Mouse (Mus musculus) midbrain, embryonic 11.5 days (tissue): ENCODE measurements around the gene Ovca2. TPM values are rescaled to one million over a fixed set of nuclear protein-coding genes. Genes with fewer than 3 reads are reported as not detected.

Source experiments
- ATAC-seq: fragments of 200-750 bp; cut with Nextera tagmentation; 2 replicates; pipeline ENCODE4 v1.8.0; 2017; ENCODE audit warnings: moderate TSS enrichment, moderate library complexity; ENCODE audit not compliant: low FRiP score
- DNase-seq: peaks from one replicate; pipeline ENCODE4 v3.0.0; 2015; ENCODE audit warnings: low spot score; ENCODE audit errors: missing footprints
- H3K27ac ChIP-seq: fragments of 300-500 bp; sonication (generic); 2 replicates; pipeline ENCODE4 v1.5.1; 2014; ENCODE audit warnings: low read depth, low read length
- H3K27me3 ChIP-seq: fragments of 300-500 bp; sonication (generic); 2 replicates; pipeline ENCODE4 v1.6.1; 2014; ENCODE audit warnings: mild to moderate bottlenecking, low read length, moderate library complexity, mixed read lengths; ENCODE audit not compliant: control insufficient read depth, insufficient read depth
- H3K36me3 ChIP-seq: fragments of 300-500 bp; sonication (generic); 2 replicates; pipeline ENCODE4 v1.6.1; 2014; ENCODE audit warnings: mild to moderate bottlenecking, low read length, moderate library complexity, mixed read lengths; ENCODE audit not compliant: control insufficient read depth, insufficient read depth
- H3K4me1 ChIP-seq: fragments of 300-500 bp; sonication (generic); 2 replicates; pipeline ENCODE4 v1.6.1; 2014; ENCODE audit warnings: low read length; ENCODE audit not compliant: control insufficient read depth, insufficient read depth
- H3K4me2 ChIP-seq: fragments of 300-500 bp; sonication (generic); 2 replicates; pipeline ENCODE4 v1.6.1; 2014; ENCODE audit warnings: mild to moderate bottlenecking, moderate library complexity
- H3K4me3 ChIP-seq: fragments of 300-500 bp; sonication (generic); 2 replicates; pipeline ENCODE4 v1.5.1; 2014; ENCODE audit warnings: low read depth, low read length
- H3K9ac ChIP-seq: fragments of 300-500 bp; sonication (generic); 2 replicates; pipeline ENCODE4 v1.6.1; 2014; ENCODE audit warnings: low read length
- H3K9me3 ChIP-seq: fragments of 300-500 bp; sonication (generic); 2 replicates; pipeline ENCODE4 v1.6.1; 2016; ENCODE audit warnings: low read length; ENCODE audit not compliant: control insufficient read depth
- WGBS: fragments of 180-500 bp; shearing (Covaris S2); extraction: QIAGEN DNeasy Blood & Tissue Kit; methylation state at CpG from one replicate; pipeline ENCODE4 v1.1.7; 2014; 5-methylcytosine and 5-hydroxymethylcytosine counted together
- polyA plus RNA-seq: library from polyadenylated mRNA; unstranded; fragments of >200 nt; fragmentation: Nextera tagmentation; extraction: Ambion mirVana; gene quantifications from 2 replicates; pipeline ENCODE4 v1.2.1, GENCODE M21; 2014

Gene Ovca2
- polyA plus RNA-seq, 1 experiment from 2014 or later = 29.8 TPM

DNA sequence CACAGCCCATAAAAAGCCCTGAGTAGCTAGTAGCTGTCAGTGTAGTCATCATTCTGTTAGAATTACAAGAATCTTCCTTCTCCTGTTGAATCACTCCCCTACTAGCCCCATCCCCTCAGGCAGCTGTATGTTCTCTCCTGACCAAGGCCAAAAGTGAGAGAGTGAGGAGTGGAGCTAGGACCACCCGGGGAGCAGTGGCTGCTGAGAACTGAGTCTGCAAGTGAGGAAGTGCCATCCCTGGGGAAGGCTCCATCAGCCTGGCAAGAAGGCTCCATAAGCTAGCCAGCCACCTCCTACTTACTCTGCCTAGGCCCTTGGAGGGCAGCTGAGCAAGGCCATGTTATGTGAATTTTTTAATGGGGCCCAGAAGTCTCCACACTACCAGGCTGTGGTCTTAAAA lies 36.7 kb downstream of the Ovca2 start:
- no peak overlapping the region for H3K4me2 ChIP-seq
- no peak overlapping the region for H3K4me3 ChIP-seq
- ATAC-seq (no peak), DNase-seq (no peak)
- no peaks in the 10 kb centered on the region for H3K27me3 ChIP-seq
- no peaks in the 10 kb centered on the region for H3K4me1 ChIP-seq
- no peak overlapping the region for H3K27ac ChIP-seq
- WGBS = 74% methylated on average over 1 of the region's 1 CpGs
- no peak overlapping the region for H3K9ac ChIP-seq
- H3K36me3 ChIP-seq = 0 out of 2 replicates have a peak, but pooled peaks cover 2% of the 10 kb centered on the region
- H3K9me3 ChIP-seq = no peaks in the 10 kb centered on the region

DNA sequence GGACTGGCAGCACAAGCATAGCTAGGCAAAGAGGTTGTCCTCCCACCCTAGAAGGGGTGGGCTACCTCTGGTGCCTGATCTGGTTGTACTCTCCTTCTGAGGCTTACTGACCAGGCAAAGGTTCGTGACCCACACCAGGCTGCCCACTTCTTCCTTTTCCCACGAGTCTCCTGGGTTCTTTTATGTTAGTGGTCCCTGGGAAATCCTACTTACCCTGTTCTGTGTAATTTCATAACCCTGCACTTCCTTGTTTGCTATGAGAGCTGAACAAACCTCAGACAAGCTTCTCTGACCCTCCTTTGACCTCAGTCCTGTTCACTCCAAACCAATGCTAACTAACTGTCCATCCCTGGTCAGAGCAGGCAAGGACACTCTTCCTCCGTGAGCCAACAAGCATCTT lies 37.6 kb downstream of the Ovca2 start:
- ATAC-seq = no peak
- no peak for DNase-seq
- no peak overlapping the region for H3K9ac ChIP-seq
- H3K9me3 ChIP-seq = no peaks in the 10 kb centered on the region
- H3K4me1 ChIP-seq = no peaks in the 10 kb centered on the region
- H3K4me3 ChIP-seq = no peak overlapping the region
- H3K36me3 ChIP-seq = 0 out of 2 replicates have a peak, but pooled peaks cover 2% of the 10 kb centered on the region
- no peak overlapping the region for H3K27ac ChIP-seq
- H3K4me2 ChIP-seq = no peak overlapping the region
- H3K27me3 ChIP-seq = no peaks in the 10 kb centered on the region
- WGBS = 75% methylated on average over 3 of the region's 3 CpGs

DNA sequence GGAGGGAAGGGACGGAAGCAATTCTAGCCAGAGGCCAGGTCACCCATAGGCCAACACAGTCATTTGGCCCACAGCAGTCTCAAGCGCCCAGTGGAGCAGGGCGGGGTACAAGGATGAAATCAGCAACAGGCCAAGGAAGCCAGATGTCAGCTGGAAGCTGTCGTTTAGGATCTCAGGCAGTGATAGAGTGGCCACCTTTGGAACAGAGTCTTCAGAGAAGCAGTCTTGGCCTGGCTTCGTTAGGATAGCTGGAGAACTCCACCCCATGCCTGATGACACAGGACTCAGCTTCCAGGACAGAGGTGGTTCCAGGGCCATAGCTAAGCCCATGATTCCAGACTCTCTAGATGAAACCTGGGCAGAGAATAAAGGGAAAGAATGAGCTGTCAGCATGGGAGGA lies 38.2 kb downstream of the Ovca2 start:
- Histone ChIP-seq H3K4me3 (no peak overlapping the region), H3K9ac (no peak overlapping the region), H3K9me3 (no peaks in the 10 kb centered on the region), H3K4me1 (no peaks in the 10 kb centered on the region), H3K36me3 (0 out of 2 replicates have a peak, but pooled peaks cover 2% of the 10 kb centered on the region), H3K27ac (no peak overlapping the region), H3K4me2 (no peak overlapping the region), H3K27me3 (no peaks in the 10 kb centered on the region)
- DNase-seq = no peak
- ATAC-seq = no peak
- 85% methylated on average over 5 of the region's 5 CpGs for WGBS

DNA sequence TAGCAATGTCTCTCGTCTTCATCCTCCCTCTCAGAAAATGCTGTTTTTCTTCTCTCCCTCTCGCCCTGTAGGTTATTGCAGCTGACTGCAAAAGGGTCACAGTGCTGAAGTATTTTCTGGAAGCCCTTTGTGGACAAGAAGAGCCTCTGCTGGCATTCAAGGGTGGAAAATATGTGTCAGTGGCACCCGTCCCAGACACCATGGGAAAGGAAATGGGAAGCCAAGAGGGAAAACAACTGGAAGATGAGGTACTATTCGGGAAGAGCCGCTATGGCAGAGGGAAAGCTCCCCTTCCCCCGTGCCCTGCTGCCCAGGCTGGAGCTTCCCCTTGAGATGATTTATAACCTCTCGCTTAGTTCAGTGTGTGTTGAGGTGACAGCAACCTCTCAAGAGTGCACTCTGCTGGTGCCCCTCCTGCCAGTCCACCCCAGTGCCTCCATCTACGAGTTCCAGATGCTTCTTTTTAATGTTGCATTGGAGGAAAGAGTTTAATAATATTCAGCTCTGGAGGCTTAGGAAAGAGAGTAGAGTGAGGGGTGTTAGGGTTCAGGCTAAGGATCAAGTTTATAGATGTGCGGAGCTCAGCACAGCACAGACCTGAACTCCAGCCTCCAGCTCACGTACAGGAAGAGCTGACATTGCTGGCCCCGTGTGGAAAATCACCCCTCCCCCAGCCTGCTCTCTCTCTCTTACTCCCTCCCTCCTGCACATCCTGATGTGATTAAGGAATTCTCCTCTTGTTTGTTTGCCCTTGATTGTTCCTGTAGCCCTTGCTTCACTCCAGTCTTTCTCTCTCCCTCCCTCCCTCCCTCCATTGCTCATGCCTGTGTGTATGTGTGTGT lies 39.3 kb downstream of the Ovca2 start:
- ATAC-seq = no peak
- 64% methylated on average over 11 of the region's 11 CpGs for WGBS

DNA sequence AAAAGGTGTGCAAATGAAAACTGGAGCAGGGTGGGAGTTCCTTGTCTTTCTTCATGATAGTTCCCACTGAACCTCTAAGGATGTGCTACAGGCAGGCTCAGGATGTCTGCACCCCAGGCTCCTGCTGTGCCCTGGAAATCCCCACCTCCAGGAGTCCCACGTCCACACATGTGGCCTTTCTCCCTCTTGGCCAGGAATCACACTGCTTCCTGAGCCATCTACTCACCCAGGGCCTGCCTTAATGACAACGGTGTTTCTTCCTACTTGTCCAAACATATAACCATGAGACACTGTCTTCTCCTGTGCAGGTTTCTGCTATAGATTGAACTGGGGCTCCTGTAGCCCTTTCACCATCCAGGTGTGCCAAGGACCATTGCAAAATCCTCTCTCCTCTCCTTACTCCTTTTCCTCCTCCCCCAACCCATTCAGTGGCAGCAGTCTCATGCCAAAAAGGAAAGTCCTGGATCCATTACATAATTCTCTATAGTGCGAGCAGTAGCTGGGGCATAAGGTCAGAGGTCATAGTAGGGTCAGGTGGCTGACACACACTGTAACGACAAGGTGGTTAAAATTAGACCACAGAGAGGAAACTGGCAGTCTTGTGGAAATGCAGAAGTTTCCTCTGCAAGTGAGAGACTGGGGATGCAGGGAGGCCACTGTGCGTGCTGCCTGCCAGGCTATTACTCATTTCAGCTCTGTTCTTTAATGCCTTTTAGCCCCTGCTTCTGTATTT lies 41.8 kb downstream of the Ovca2 start:
- Histone ChIP-seq H3K9ac (no peak overlapping the region), H3K27ac (no peak overlapping the region), H3K4me1 (no peaks in the 10 kb centered on the region), H3K4me2 (no peak overlapping the region), H3K27me3 (no peaks in the 10 kb centered on the region), H3K9me3 (no peaks in the 10 kb centered on the region), H3K36me3 (0 out of 2 replicates have a peak, but pooled peaks cover 2% of the 10 kb centered on the region), H3K4me3 (no peak overlapping the region)
- no peak for ATAC-seq
- DNase-seq = no peak
- 71% methylated on average over 5 of the region's 5 CpGs for WGBS

More for the DNA sequence above, 39.3 kb downstream of the Ovca2 start:
- Histone ChIP-seq H3K27ac (no peak overlapping the region), H3K27me3 (no peaks in the 10 kb centered on the region), H3K4me2 (no peak overlapping the region), H3K36me3 (0 out of 2 replicates have a peak, but pooled peaks cover 2% of the 10 kb centered on the region), H3K9me3 (no peaks in the 10 kb centered on the region), H3K4me1 (no peaks in the 10 kb centered on the region), H3K9ac (no peak overlapping the region), H3K4me3 (no peak overlapping the region)
- DNase-seq = no peak

DNA sequence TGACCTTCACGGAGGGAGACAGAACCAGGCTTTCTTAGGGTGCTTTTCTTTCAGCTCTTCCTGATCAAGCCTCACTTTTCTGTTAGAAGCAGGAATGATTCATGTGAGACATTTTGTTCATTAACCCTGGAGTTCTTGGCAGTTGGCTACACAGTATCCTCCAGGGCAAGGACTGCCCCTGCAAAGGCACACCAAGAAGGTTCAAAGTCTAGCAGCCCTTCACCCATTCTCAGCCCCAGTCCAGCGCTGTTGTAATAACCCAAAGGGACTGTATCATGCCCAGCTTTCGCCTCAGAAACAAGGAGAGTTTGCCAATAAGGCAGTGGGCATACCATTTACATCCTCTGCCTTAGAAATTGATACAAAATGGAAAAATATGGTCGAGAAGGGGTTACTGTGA lies 43.3 kb downstream of the Ovca2 start:
- Histone ChIP-seq H3K36me3 (no peaks in the 10 kb centered on the region), H3K27ac (no peak overlapping the region), H3K4me3 (no peak overlapping the region), H3K4me2 (no peak overlapping the region), H3K4me1 (no peaks in the 10 kb centered on the region), H3K27me3 (no peaks in the 10 kb centered on the region), H3K9ac (no peak overlapping the region), H3K9me3 (no peaks in the 10 kb centered on the region)
- WGBS = 90% methylated on average over 4 of the region's 4 CpGs
- ATAC-seq (no peak), DNase-seq (no peak)

DNA sequence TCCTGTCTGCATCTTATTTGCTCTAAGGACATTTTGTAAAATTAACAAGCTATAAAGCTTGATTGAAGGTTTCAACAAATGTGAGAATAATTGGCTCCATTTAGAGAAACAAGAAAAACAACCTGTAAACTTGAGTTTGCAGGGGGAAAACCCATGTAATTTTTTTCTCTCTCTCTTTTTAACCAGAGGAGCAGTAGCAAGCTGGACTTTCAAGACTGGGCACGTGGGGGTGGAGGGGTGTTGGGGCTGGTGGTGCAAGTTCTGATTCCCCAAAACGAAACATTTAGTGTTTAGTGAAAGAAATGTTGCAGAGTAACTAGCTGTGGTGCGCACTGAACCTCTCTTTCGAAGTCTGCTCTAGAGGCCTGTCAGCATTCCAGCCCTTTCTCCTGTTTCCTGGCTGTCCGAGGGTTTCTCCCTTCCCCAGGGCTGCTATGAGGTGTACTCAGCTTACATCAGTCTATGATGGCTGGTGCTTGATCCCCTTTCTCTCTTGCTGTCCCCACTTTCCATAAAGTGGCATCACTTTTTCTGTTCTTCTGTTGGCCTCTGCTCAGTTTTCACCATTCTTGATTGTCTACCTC lies 44.1 kb downstream of the Ovca2 start:
- H3K4me1 ChIP-seq = no peaks in the 10 kb centered on the region
- ATAC-seq = no peak
- DNase-seq = peak; percentile 2

DNA sequence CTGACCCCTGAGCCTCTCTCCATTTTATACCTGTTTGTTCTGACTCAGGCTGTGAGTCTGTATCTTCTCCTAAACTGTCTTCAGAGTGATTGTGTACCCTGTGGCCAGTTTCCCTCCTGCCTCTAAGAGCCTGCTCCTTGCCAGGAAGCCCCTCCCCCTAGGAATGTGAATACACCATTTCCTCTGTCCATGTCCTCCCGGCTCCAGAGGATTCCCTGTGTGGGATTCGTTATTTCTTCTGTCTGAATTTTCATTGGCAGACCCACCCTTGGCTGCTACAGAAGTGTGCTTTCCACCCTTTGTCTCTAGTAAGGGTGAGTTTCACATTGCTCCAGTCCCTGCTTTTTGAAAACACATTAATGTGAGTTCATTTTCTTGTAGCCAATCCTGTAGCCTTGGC lies 44.7 kb downstream of the Ovca2 start:
- Histone ChIP-seq H3K27me3 (no peaks in the 10 kb centered on the region), H3K4me3 (no peak overlapping the region), H3K4me1 (no peaks in the 10 kb centered on the region), H3K9me3 (no peaks in the 10 kb centered on the region), H3K36me3 (no peaks in the 10 kb centered on the region), H3K27ac (no peak overlapping the region), H3K4me2 (no peak overlapping the region), H3K9ac (no peak overlapping the region)
- DNase-seq = no peak
- ATAC-seq = no peak
- WGBS = 57% methylated on average over 2 of the region's 2 CpGs

More for the DNA sequence above, 44.1 kb downstream of the Ovca2 start:
- H3K4me2 ChIP-seq = no peak overlapping the region
- 83% methylated on average over 5 of the region's 5 CpGs for whole genome bisulfite sequencing
- H3K4me3 ChIP-seq = no peak overlapping the region
- no peaks in the 10 kb centered on the region for H3K27me3 ChIP-seq
- H3K9ac ChIP-seq = no peak overlapping the region
- H3K27ac ChIP-seq = no peak overlapping the region
- H3K9me3 ChIP-seq = no peaks in the 10 kb centered on the region
- H3K36me3 ChIP-seq = no peaks in the 10 kb centered on the region

DNA sequence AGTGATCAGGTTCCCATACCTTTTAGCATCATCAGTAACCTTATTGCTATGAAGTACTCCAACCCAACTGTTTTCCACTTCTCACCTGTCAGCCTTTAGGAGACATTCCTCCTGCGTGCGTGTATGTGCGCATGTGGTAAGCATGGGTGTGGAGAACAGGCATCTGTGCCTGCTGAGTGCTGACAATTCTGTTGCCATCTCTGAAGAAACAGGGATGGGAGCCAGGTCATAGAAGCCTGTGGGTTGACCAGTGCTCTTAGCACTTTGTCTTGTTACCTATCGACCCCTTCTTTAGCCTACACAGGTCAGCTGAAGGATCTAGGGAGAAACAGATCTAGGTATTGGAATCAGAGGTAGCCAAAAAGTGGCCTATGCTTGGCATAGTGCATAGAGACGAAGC lies 45.2 kb downstream of the Ovca2 start:
- H3K36me3 ChIP-seq = no peaks in the 10 kb centered on the region
- H3K27ac ChIP-seq = no peak overlapping the region
- DNase-seq = peak; percentile 78
- H3K4me2 ChIP-seq = no peak overlapping the region
- H3K9ac ChIP-seq = no peak overlapping the region
- H3K9me3 ChIP-seq = no peaks in the 10 kb centered on the region
- WGBS = 92% methylated on average over 5 of the region's 5 CpGs
- ATAC-seq = no peak
- H3K4me1 ChIP-seq = no peaks in the 10 kb centered on the region
- H3K27me3 ChIP-seq = no peaks in the 10 kb centered on the region
- no peak overlapping the region for H3K4me3 ChIP-seq
